Comparison of ENCODE assay signal across 9 mouse cellular contexts in the genomic region with DNA sequence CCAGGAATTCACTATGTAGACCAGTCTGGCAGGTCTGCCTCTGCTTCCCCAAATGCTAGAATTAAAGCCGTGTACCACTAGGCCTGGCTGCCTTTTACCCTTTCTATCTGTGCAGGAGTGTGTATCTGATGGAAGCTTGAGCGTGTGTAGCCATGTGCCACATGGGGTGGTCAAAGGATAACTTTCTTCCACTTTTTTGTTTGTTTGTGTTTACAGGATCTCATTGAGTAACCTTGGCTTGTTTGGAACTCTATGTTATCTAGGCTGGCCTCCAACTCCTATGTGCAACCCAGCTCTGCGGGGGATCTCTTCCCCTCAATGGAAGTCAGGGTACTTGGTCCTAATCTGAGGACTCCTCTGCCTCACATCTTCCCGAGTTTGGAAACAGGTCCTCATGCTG. TPM values are rescaled to one million over a fixed set of nuclear protein-coding genes. Genes with fewer than 3 reads are reported as not detected.
DNase-seq lines count a peak whose midpoint lies in the region; ATAC-seq and TF ChIP-seq lines count a peak whose summit lies in the region.
"Had no signal": no experiment of that assay in that cellular context is flagged by ENCODE, and none has a peak within 500 bp of the region (broad histone marks: within the 10 kb centered on the region; RNA-seq: fewer than 3 reads in every experiment).

No protein-coding gene starts in this region.

- peak overlapping the region; percentile 94 for H3K4me2 ChIP-seq in heart, embryonic 13.5 days
- H3K4me2 ChIP-seq in hindbrain, embryonic 14.5 days (replicated peaks): peak overlapping the region; percentile 86
- peak overlapping the region; percentile 80 for H3K4me2 ChIP-seq in midbrain, embryonic 12.5 days (replicated peaks)

- no peak overlapping the region for H3K4me3 ChIP-seq in heart, embryonic 13.5 days
- H3K4me3 ChIP-seq in cerebellum, adult 2 months (replicated peaks; ENCODE audit: insufficient read depth, low read depth, low read length): peak overlapping the region; percentile 28
- H3K4me3 ChIP-seq in hindbrain, embryonic 14.5 days (replicated peaks; ENCODE audit: low read length): no peak overlapping the region
- H3K4me3 ChIP-seq in midbrain, embryonic 12.5 days: peak overlapping the region; percentile 100

- peaks cover 41% of the 10 kb centered on the region for H3K4me1 ChIP-seq in heart, embryonic 13.5 days
- H3K4me1 ChIP-seq in cerebellum, adult 2 months (ENCODE audit: control insufficient read depth, insufficient read depth, low read length): peaks cover 9% of the 10 kb centered on the region; the same call in 1 of the 2 replicates
- peaks cover 24% of the 10 kb centered on the region for H3K4me1 ChIP-seq in hindbrain, embryonic 14.5 days (replicated peaks; ENCODE audit: control insufficient read depth, insufficient read depth, low read length)
- peaks cover 26% of the 10 kb centered on the region for H3K4me1 ChIP-seq in midbrain, embryonic 12.5 days

- no peak for ATAC-seq in heart, embryonic 13.5 days (ENCODE audit: extremely low read depth, insufficient number of reproducible peaks, low FRiP score, low TSS enrichment)
- ATAC-seq in hindbrain, embryonic 14.5 days (ENCODE audit: low FRiP score): no peak
- ATAC-seq in midbrain, embryonic 12.5 days (ENCODE audit: low FRiP score, low read depth): no peak
- ATAC-seq in megakaryocyte progenitor cell, adult 5-6 weeks (replicated peaks; ENCODE audit: poor library complexity): no peak

- H3K9me3 ChIP-seq in heart, embryonic 13.5 days: no peaks in the 10 kb centered on the region
- H3K9me3 ChIP-seq in hindbrain, embryonic 14.5 days (ENCODE audit: control insufficient read depth, low read length): no peaks in the 10 kb centered on the region
- no peaks in the 10 kb centered on the region for H3K9me3 ChIP-seq in midbrain, embryonic 12.5 days

- no peak for TF ChIP-seq CTCF in cerebellum, adult 2 months (IDR thresholded peaks at IDR 0.05; ENCODE audit: borderline replicate concordance, insufficient read depth, low read depth, low read length)

- no peaks in the 10 kb centered on the region for H3K27me3 ChIP-seq in heart, embryonic 13.5 days (replicated peaks)
- H3K27me3 ChIP-seq in cerebellum, adult 2 months (ENCODE audit: control insufficient read depth, insufficient read depth, low read length): no peaks in the 10 kb centered on the region
- H3K27me3 ChIP-seq in hindbrain, embryonic 14.5 days (ENCODE audit: control insufficient read depth, insufficient read depth, low read length): no peaks in the 10 kb centered on the region
- no peaks in the 10 kb centered on the region for H3K27me3 ChIP-seq in midbrain, embryonic 12.5 days

- H3K27ac ChIP-seq in heart, embryonic 13.5 days (replicated peaks): peak overlapping the region; percentile 43; the same call in 1 of the 2 replicates
- H3K27ac ChIP-seq in cerebellum, adult 2 months (ENCODE audit: insufficient read depth, low read length): no peak overlapping the region
- no peak overlapping the region for H3K27ac ChIP-seq in hindbrain, embryonic 14.5 days
- peak overlapping the region; percentile 76; the same call in 1 of the 2 replicates for H3K27ac ChIP-seq in midbrain, embryonic 12.5 days (replicated peaks)

- peak overlapping the region; percentile 86; the same call in 1 of the 2 replicates for H3K9ac ChIP-seq in heart, embryonic 13.5 days
- H3K9ac ChIP-seq in hindbrain, embryonic 14.5 days: 0 out of 2 replicates have a peak overlapping the region, but pooled peaks have one; percentile 31
- H3K9ac ChIP-seq in midbrain, embryonic 12.5 days (replicated peaks): peak overlapping the region; percentile 72

- intact Hi-C loops in heart, postnatal 10 days (cut with DNase I): no loop called here

- no peak for TF ChIP-seq POLR2A in cerebellum, adult 2 months (IDR thresholded peaks at IDR 0.05; ENCODE audit: borderline replicate concordance, insufficient read depth, low read length)

- no peak for DNase-seq in heart, postnatal 10 days
- DNase-seq in cerebellum, adult 2 months: peak in 1 of 2 experiments; percentile 24
- no peak for DNase-seq in hindbrain, embryonic 14.5 days (ENCODE audit: low spot score)
- DNase-seq in kidney, postnatal 14 days: no peak
- no peak for DNase-seq in spleen, postnatal 14 days (ENCODE audit: low spot score in 2 of 2)
- DNase-seq: heart, adult 2 months had no signal

- H3K36me3 ChIP-seq in heart, embryonic 13.5 days: no peaks in the 10 kb centered on the region
- peaks cover 4% of the 10 kb centered on the region; the same call in 1 of the 2 replicates for H3K36me3 ChIP-seq in hindbrain, embryonic 14.5 days (replicated peaks; ENCODE audit: control insufficient read depth, insufficient read depth)
- H3K36me3 ChIP-seq in midbrain, embryonic 12.5 days: no peaks in the 10 kb centered on the region

- 37% methylated on average over 4 of the region's 4 CpGs for WGBS in heart, embryonic 13.5 days
- WGBS in cerebellum, adult 2 months: 56% methylated on average over 4 of the region's 4 CpGs
- 43% methylated on average over 4 of the region's 4 CpGs for WGBS in hindbrain, embryonic 14.5 days
- WGBS in midbrain, embryonic 12.5 days: 44% methylated on average over 4 of the region's 4 CpGs

RNA-seq across cellular contexts. Expression of a gene that starts 1.1 kb away (rescaled TPM):
- 61.2 and 64.8 TPM in 2 replicates for polyA plus RNA-seq in heart, embryonic 13.5 days (2015; fragmentation: Nextera tagmentation; extraction: Ambion mirVana)
- total RNA-seq in heart, postnatal 10 days (2021): 10 to 100 TPM; 54.8 to 60.2 TPM
- polyA plus RNA-seq in cerebellum, adult 2 months (2012; rRNA removed): 70.7 and 72.3 TPM in 2 replicates
- polyA plus RNA-seq in hindbrain, embryonic 14.5 days (2014; fragmentation: Nextera tagmentation; extraction: Ambion mirVana): 63.8 and 67.6 TPM in 2 replicates
- polyA plus RNA-seq in midbrain, embryonic 12.5 days (2016; fragmentation: Nextera tagmentation; extraction: Ambion mirVana): 73.0 and 80.6 TPM in 2 replicates
- total RNA-seq in megakaryocyte progenitor cell, adult 5-6 weeks (2015): 90.2 and 92.6 TPM in 2 replicates
- 46.8 and 58.6 TPM in 2 replicates for total RNA-seq in megakaryocyte progenitor cell, adult 5-6 weeks (2017)

RNA-seq across cellular contexts. Expression of a gene that starts 49.2 kb away (rescaled TPM):
- polyA plus RNA-seq in heart, embryonic 13.5 days (2015; fragmentation: Nextera tagmentation; extraction: Ambion mirVana): 12.6 and 15.9 TPM in 2 replicates
- total RNA-seq in heart, postnatal 10 days (2021): 10 to 100 TPM; 13.7 TPM
- polyA plus RNA-seq in cerebellum, adult 2 months (2012; rRNA removed): 28.7 and 29.9 TPM in 2 replicates
- polyA plus RNA-seq in hindbrain, embryonic 14.5 days (2014; fragmentation: Nextera tagmentation; extraction: Ambion mirVana): 9.7 and 10.5 TPM in 2 replicates
- 11.6 and 12.1 TPM in 2 replicates for polyA plus RNA-seq in midbrain, embryonic 12.5 days (2016; fragmentation: Nextera tagmentation; extraction: Ambion mirVana)
- 19.8 and 20.0 TPM in 2 replicates for total RNA-seq in megakaryocyte progenitor cell, adult 5-6 weeks (2015)
- total RNA-seq in megakaryocyte progenitor cell, adult 5-6 weeks (2017): 21.1 and 23.6 TPM in 2 replicates

Comparison
In these comparisons a context has a peak if more than half of its experiments do, and no peak if none do; other contexts are left out.
1. H3K27ac ChIP-seq: peak in heart, embryonic 13.5 days (single experiment) and midbrain, embryonic 12.5 days (single experiment); none in cerebellum, adult 2 months (single experiment) and hindbrain, embryonic 14.5 days (single experiment).
2. H3K4me3 ChIP-seq: peak in cerebellum, adult 2 months (single experiment) and midbrain, embryonic 12.5 days (single experiment); none in heart, embryonic 13.5 days (single experiment) and hindbrain, embryonic 14.5 days (single experiment).
3. H3K9ac ChIP-seq: peak in every context shown above with its lines; median percentile 86 in heart, embryonic 13.5 days; 72 in midbrain, embryonic 12.5 days; 31 in hindbrain, embryonic 14.5 days.
4. Peak in every context shown above with its lines, with median percentiles within 50 percentile points of each other: H3K4me2 ChIP-seq.